Mouse (Mus musculus) embryonic fibroblast, embryonic 13.5 days (primary cell): ENCODE results near the gene Impad1.

Experiments used
- CTCF ChIP-seq: IDR thresholded peaks from 2 replicates; pipeline ENCODE4 v1.5.1; 2011; ENCODE audit warnings: mild to moderate bottlenecking, control low read depth, low read length, moderate library complexity, borderline replicate concordance; ENCODE audit not compliant: insufficient read depth
- POLR2A ChIP-seq: IDR thresholded peaks from 2 replicates; pipeline ENCODE4 v1.6.1; 2011; ENCODE audit warnings: low read depth, mild to moderate bottlenecking, control low read depth, low read length, moderate library complexity

- TF ChIP-seq CTCF (no peak), POLR2A (no peak)
These were observed 8.0 kb downstream of the Impad1 start for GRCm38 (mm10) chr4:4785169-4785568.
